Mouse (Mus musculus): ENCODE data around the gene Ccdc163. TPM values are rescaled to one million over a fixed set of nuclear protein-coding genes. Genes with fewer than 3 reads are reported as not detected.
"Not testable (repeated sequence)": the region's sequence is repeated elsewhere in the genome, so short reads cannot be mapped to it uniquely, and the experiment has no call there.

Ccdc163 gene
- polyA plus RNA-seq, 1 experiment from 2014 or later, result 13.2 TPM

DNA sequence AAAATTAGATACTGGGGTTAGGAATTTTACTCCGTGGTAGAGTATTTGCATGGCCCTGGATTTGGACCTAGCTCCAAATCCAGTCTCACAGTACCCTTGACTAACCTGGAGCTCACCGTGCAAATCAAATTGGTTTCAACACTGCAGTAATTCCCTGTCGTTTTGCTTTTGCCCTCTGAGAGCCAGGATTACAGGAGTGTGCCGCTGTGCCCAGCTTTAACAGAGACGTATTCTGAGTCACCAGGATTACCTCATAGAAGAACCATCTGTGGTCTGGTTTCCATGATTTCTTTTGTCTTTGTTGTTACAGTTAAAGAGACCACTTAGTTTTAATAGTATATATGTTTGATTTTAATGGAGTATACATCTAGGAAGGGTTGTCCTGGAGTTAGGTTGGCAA lies 29.2 kb upstream of the Ccdc163 start:
- Histone ChIP-seq H3K36me3 (no peaks in the 10 kb centered on the region), H3K27ac (no peak overlapping the region)

DNA sequence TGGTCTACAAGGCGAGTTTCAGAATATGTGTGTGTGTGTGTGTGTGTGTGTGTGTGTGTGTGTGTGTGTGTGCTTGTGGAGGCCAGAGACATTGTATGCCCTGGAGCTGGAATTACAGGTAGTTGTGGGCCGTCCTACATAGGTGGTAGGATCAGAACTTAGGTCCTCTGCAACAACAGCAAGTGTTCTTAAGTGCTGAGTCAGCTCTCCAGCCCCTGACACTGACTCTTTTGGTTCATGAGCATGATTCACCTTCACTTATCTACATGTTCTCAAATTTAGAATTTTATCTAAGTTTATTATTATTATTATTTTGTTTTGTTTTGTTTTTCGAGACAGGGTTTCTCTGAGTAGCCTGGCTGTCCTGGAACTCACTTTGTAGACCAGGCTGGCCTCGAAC lies 27.8 kb upstream of the Ccdc163 start:
- not testable (repeated sequence) for H3K27ac ChIP-seq; H3K36me3 ChIP-seq; ATAC-seq (replicated peaks; ENCODE audit: insufficient number of reproducible peaks, insufficient read depth, low FRiP score, low read depth); H3K27me3 ChIP-seq; H3K9ac ChIP-seq; H3K4me2 ChIP-seq; H3K4me3 ChIP-seq; H3K9me3 ChIP-seq (replicated peaks); H3K4me1 ChIP-seq (replicated peaks)
- 87% methylated on average over 4 of the region's 4 CpGs for WGBS

More for the DNA sequence above, 29.2 kb upstream of the Ccdc163 start:
- Histone ChIP-seq H3K9ac (no peak overlapping the region), H3K27me3 (no peaks in the 10 kb centered on the region), H3K4me2 (no peak overlapping the region), H3K4me3 (no peak overlapping the region), H3K9me3 (replicated peaks) (no peaks in the 10 kb centered on the region), H3K4me1 (replicated peaks) (no peaks in the 10 kb centered on the region)
- WGBS, result 45% methylated on average over 5 of the region's 5 CpGs
- ATAC-seq (replicated peaks; ENCODE audit: insufficient number of reproducible peaks, insufficient read depth, low FRiP score, low read depth), result no peak

DNA sequence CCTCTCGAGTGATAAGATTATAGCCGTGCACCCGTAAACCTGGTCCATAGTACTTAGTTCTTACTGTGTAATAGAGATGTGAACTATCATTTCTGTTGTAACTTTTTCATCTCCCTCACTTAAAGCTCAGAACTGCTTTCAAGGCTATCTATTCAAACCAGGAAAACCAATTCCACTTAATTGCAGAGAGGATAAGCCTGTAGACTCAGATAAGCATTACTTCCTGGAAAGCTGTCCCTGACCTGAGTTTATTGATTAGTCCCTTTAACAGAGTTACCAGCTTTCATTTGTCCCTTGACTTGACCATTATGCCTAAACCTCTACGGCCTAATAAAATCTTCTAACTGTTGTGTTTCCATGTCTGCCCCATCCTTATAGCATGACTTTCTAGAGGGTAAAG lies 24.4 kb upstream of the Ccdc163 start:
- H3K27me3 ChIP-seq, result no peaks in the 10 kb centered on the region
- no peak for ATAC-seq (replicated peaks; ENCODE audit: insufficient number of reproducible peaks, insufficient read depth, low FRiP score, low read depth)
- 73% methylated on average over 4 of the region's 4 CpGs for WGBS

DNA sequence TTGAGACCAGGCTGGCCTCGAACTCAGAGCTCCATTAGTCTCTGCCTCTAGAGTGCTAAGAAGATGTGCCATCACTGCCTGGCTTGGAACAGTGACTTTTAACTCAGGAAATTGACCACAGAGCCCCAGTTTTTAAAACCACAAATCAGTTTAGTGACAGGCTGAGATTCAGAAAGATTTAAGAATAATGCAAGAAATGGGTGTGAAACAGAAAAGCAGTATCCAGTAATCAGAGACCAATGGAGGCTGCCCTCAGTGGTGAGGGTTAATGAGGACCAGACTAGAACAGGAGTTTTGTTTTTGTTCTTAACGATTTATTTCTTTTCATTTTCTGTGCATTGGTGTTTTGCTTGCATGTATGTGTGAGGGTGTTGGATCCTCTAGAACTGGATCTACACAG lies 23.6 kb upstream of the Ccdc163 start:
- no peak for ATAC-seq (replicated peaks; ENCODE audit: insufficient number of reproducible peaks, insufficient read depth, low FRiP score, low read depth)
- no peaks in the 10 kb centered on the region for H3K9me3 ChIP-seq (replicated peaks)
- H3K4me2 ChIP-seq, result peak overlapping the region; percentile 76
- peak overlapping the region; percentile 86 for H3K4me3 ChIP-seq
- WGBS, result 72% methylated on average over 2 of the region's 2 CpGs
- peaks cover 22% of the 10 kb centered on the region for H3K4me1 ChIP-seq (replicated peaks)
- H3K36me3 ChIP-seq, result peaks cover 20% of the 10 kb centered on the region
- H3K9ac ChIP-seq, result 0 out of 2 replicates have a peak overlapping the region, but pooled peaks have one; percentile 90
- no peaks in the 10 kb centered on the region for H3K27me3 ChIP-seq
- peak overlapping the region; percentile 99 for H3K27ac ChIP-seq

More for the DNA sequence above, 24.4 kb upstream of the Ccdc163 start:
- H3K4me1 ChIP-seq (replicated peaks), result peaks cover 19% of the 10 kb centered on the region
- H3K36me3 ChIP-seq, result peaks cover 13% of the 10 kb centered on the region; the same call in 1 of the 2 replicates
- H3K9ac ChIP-seq, result no peak overlapping the region
- H3K9me3 ChIP-seq (replicated peaks), result no peaks in the 10 kb centered on the region
- H3K4me3 ChIP-seq, result no peak overlapping the region
- H3K27ac ChIP-seq, result no peak overlapping the region
- H3K4me2 ChIP-seq, result no peak overlapping the region

DNA sequence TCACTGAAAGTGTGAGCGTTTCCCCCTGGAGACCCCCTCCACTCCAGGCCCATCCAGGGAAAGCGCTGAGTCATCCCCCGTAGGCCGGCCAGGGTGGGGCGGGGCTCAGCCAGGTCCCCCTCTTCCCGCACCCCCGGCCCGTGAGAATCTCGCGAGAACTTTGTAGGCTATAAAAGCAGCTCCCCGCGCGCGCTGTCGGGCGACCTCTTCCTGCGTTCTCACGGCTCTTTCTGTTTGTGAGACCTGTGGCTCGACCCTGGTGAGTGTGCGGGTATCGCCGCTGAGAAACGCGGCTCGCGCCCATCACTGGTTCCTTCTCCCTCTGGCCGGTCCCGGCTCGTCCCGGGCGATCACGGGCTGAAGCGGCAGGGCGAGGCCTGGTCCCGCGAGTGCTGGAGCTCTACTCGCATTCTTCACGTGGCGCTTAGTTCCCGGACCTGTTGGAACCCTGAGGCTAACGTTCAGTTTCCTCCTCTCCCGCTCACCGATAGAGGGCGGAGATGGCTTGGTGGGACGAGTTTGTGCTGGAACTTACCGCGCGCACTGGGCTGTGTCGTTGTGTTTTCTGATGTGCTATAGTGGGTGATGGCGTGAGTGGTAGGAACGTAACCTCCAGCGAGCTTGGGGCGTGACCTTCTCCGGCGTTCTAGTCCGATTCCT lies 22.8 kb upstream of the Ccdc163 start, which contains the start of gene Prdx1:
Gene Prdx1 (plus strand): TSS at position 143 of the 660 bp plus-strand sequence.
- peak within 1 kb of the TSS; percentile 76 for H3K4me2 ChIP-seq
- WGBS, result under 1% methylated on average over 56 of the region's 56 CpGs
- H3K9me3 ChIP-seq (replicated peaks), result no peaks in the 10 kb centered on the region
- H3K9ac ChIP-seq, result peak within 1 kb of the TSS; percentile 90
- H3K27me3 ChIP-seq, result no peaks in the 10 kb centered on the region
- peaks cover 22% of the 10 kb centered on the region for H3K4me1 ChIP-seq (replicated peaks)
- peak within 1 kb of the TSS; percentile 99 for H3K27ac ChIP-seq
- ATAC-seq (replicated peaks; ENCODE audit: insufficient number of reproducible peaks, insufficient read depth, low FRiP score, low read depth), result peak; percentile 95
- peak within 1 kb of the TSS; percentile 86 for H3K4me3 ChIP-seq
- H3K36me3 ChIP-seq, result peaks cover 27% of the 10 kb centered on the region

DNA sequence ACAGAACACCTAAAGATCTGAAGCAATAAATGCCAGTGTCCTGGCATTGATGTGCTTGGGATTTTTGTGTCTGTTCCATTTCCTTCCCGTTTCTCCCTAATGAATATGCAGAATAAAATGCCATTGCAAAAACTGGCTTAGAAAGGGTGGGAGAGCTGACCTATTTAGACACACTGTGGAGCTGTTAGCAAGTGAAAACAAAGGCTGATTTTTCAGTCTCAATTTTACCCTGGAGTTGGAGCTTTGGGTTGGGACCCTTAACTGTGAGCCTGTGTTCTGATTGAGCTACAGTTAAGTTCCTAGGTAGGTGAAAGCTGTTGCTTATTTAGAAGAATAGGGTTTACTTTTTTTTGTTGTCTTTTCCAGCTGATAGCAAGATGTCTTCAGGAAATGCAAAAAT lies 21.3 kb upstream of the Ccdc163 start:
- H3K27ac ChIP-seq, result no peak overlapping the region
- no peak for ATAC-seq (replicated peaks; ENCODE audit: insufficient number of reproducible peaks, insufficient read depth, low FRiP score, low read depth)
- 32% methylated on average over 1 of the region's 1 CpGs for WGBS

DNA sequence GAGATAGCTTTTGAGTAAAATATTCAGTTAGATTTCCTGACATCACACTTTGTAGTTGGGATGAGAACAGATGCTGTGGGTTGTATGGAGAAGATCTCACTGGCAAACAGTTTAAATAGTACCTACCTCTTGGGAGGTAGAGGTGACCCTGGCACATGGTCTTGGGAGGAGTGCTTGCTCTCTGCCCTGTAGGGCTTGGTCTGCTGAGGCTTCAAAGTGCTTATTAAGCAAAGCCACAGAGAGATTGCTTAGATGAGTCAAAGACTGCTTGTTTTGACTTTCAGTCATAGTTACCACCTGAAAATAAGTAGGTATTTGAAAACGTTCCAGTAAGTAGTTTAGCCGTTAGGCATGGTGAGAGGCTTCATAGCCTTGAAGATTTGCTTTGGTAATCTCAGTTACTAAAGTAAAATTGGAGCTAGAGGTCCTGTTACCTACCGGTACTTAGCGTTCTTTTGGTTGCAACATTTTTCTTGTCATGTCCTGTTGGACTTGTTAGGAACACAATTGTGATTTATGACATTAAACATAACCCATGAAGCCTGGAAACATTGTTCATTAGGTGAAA lies 18.9 kb upstream of the Ccdc163 start:
- WGBS, result 82% methylated on average over 4 of the region's 4 CpGs
- Histone ChIP-seq H3K27me3 (no peaks in the 10 kb centered on the region), H3K4me3 (no peak overlapping the region), H3K4me2 (no peak overlapping the region), H3K9ac (no peak overlapping the region), H3K4me1 (replicated peaks) (peaks cover 22% of the 10 kb centered on the region), H3K9me3 (replicated peaks) (no peaks in the 10 kb centered on the region), H3K36me3 (peaks cover 60% of the 10 kb centered on the region), H3K27ac (no peak overlapping the region)
- no peak for ATAC-seq (replicated peaks; ENCODE audit: insufficient number of reproducible peaks, insufficient read depth, low FRiP score, low read depth)

More for the DNA sequence above, 21.3 kb upstream of the Ccdc163 start:
- H3K4me2 ChIP-seq, result peak overlapping the region; percentile 76
- H3K27me3 ChIP-seq, result no peaks in the 10 kb centered on the region
- peak overlapping the region; percentile 90 for H3K9ac ChIP-seq
- no peaks in the 10 kb centered on the region for H3K9me3 ChIP-seq (replicated peaks)
- peaks cover 38% of the 10 kb centered on the region for H3K36me3 ChIP-seq
- peaks cover 22% of the 10 kb centered on the region for H3K4me1 ChIP-seq (replicated peaks)
- H3K4me3 ChIP-seq, result peak overlapping the region; percentile 86

DNA sequence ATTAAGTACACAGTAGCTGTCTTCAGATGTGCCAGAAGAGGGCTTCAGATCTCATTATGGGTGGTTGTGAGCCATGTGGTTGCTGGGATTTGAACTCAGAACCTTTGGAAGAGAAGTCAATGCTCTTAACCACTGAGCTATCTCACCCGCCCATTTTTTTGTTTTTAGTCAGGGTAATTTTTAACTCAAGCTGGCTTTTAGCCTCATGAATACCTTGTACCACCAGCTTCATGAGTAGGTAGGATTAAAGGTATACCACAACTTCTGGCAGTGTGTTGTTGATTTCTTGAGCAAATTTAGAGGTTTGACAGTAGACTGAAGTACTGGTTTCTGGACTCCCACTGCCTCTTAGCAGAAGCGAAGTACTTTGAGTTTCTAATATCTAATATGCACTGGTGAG lies 16.2 kb upstream of the Ccdc163 start:
- H3K27me3 ChIP-seq, result no peaks in the 10 kb centered on the region
- ATAC-seq (replicated peaks; ENCODE audit: insufficient number of reproducible peaks, insufficient read depth, low FRiP score, low read depth), result no peak
- 87% methylated on average over 2 of the region's 2 CpGs for WGBS
- peaks cover 8% of the 10 kb centered on the region for H3K4me1 ChIP-seq (replicated peaks)
- H3K4me2 ChIP-seq, result no peak overlapping the region
- H3K36me3 ChIP-seq, result peaks cover 80% of the 10 kb centered on the region
- H3K9me3 ChIP-seq (replicated peaks), result no peaks in the 10 kb centered on the region
- H3K9ac ChIP-seq, result no peak overlapping the region
- no peak overlapping the region for H3K27ac ChIP-seq
- no peak overlapping the region for H3K4me3 ChIP-seq

DNA sequence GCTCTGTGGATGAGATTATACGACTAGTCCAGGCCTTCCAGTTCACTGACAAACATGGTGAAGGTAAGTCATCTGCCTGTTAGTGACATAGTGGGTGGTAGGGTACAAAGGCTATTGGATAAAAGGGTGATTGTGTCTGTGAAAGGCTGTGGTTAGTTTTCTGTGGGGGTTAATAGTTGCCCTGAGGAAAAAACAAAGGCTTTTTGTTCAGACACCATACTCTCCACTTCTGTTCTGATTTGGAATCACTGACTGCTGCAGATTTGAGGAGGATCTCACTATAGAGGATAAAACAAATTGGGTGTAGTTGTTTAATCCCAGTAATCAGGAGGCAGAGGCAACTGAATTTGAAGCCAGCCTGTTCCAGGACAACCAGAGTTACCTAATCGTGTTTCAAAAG lies 14.5 kb upstream of the Ccdc163 start:
- H3K27ac ChIP-seq, result no peak overlapping the region
- H3K4me1 ChIP-seq (replicated peaks), result peaks cover 9% of the 10 kb centered on the region
- WGBS, result 84% methylated on average over 2 of the region's 2 CpGs
- ATAC-seq (replicated peaks; ENCODE audit: insufficient number of reproducible peaks, insufficient read depth, low FRiP score, low read depth), result no peak
- peaks cover 74% of the 10 kb centered on the region for H3K36me3 ChIP-seq
- no peaks in the 10 kb centered on the region for H3K27me3 ChIP-seq
- no peak overlapping the region for H3K4me2 ChIP-seq
- no peak overlapping the region for H3K9ac ChIP-seq
- H3K9me3 ChIP-seq (replicated peaks), result no peaks in the 10 kb centered on the region
- H3K4me3 ChIP-seq, result no peak overlapping the region

DNA sequence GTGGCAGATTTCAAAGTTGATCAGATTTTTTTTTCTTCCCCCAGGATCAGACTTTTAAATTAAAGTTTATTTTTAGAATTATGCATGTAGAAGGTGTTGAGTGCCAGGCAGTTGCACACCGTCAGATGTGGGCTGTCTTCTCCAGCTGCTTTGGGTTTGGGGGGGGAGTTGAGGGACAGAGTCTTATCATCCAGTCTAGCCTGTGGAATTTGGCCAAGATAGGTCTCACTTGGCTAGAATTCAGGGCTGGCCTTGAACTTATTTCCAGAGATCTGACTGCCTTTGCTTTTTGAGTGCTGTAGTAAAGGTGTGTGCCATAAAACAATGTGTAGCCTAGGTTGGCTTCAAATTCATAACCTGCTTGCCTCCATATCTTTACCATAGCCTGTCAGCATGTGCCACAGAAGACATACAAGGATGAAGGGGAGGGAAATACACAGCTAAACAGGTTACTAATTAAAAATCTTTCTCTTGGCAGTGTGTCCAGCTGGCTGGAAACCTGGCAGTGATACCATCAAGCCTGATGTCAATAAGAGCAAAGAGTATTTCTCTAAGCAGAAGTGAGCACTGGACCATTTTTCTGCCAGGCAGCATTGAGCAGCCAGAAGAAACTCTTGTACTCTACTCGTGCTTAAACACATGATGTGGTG lies 9.5 kb upstream of the Ccdc163 start:
- peaks cover 50% of the 10 kb centered on the region for H3K36me3 ChIP-seq
- H3K27me3 ChIP-seq, result no peaks in the 10 kb centered on the region
- no peak overlapping the region for H3K4me2 ChIP-seq
- WGBS, result 26% methylated on average over 2 of the region's 2 CpGs
- no peak overlapping the region for H3K9ac ChIP-seq
- ATAC-seq (replicated peaks; ENCODE audit: insufficient number of reproducible peaks, insufficient read depth, low FRiP score, low read depth), result no peak
- peaks cover 7% of the 10 kb centered on the region for H3K4me1 ChIP-seq (replicated peaks)
- no peaks in the 10 kb centered on the region for H3K9me3 ChIP-seq (replicated peaks)
- no peak overlapping the region for H3K4me3 ChIP-seq
- peak overlapping the region; percentile 46 for H3K27ac ChIP-seq

DNA sequence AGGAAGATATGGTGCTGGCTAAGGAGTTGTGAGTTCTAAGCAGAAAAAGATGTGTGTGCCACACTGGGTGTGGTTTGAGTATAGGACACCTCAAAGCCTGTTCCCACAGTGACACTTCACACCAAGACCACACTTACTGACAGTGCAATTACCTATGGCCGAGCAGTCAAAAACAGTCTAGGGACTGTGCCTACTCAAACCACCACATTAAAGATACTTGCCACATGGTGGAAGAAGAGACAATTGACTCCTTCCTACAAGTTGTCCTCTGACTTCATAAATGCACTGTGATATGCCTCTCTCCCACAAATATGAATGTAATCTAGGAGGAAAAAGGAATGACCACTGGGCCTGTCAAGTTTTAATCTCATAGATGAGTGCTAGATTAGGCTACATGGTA lies 7.3 kb upstream of the Ccdc163 start:
- Histone ChIP-seq H3K27me3 (no peaks in the 10 kb centered on the region), H3K9me3 (replicated peaks) (no peaks in the 10 kb centered on the region), H3K4me3 (no peak overlapping the region), H3K27ac (no peak overlapping the region), H3K4me1 (replicated peaks) (peaks cover 7% of the 10 kb centered on the region), H3K36me3 (peaks cover 38% of the 10 kb centered on the region), H3K9ac (no peak overlapping the region), H3K4me2 (no peak overlapping the region)
- no peak for ATAC-seq (replicated peaks; ENCODE audit: insufficient number of reproducible peaks, insufficient read depth, low FRiP score, low read depth)
- 72% methylated on average over 1 of the region's 1 CpGs for WGBS
